Mouse (Mus musculus): ENCODE results near the gene Cdk10.

The Cdk10 gene

GRCm38 (mm10) chr8:123271901-123272300, 47.3 kb downstream of the Cdk10 start:
- DNase-seq (ENCODE audit: low spot score): peak; percentile 81

DNA sequence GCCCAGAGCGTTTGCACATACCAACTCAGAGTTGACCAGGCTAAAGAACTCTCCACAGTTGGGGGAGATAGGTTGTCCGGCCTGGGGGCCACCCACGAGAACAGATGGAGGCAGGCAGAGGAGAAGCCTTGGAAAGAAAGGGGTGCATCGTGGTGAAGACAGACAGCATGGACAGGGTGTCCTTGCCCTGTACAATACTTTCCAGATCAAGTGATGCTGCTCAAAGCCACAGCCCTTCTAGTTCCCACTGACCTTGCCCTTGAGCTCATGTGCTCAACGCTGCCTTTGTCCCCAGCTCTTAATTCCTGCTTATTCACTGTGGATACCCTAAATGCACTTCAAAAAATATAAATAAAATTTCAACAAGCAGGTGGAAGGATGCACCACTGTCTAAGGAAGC, 49.8 kb downstream of the Cdk10 start:
- no peak for DNase-seq (ENCODE audit: low spot score)

GRCm38 (mm10) chr8:123275096-123275495, 50.5 kb downstream of the Cdk10 start:
- DNase-seq (ENCODE audit: low spot score): no peak

DNA sequence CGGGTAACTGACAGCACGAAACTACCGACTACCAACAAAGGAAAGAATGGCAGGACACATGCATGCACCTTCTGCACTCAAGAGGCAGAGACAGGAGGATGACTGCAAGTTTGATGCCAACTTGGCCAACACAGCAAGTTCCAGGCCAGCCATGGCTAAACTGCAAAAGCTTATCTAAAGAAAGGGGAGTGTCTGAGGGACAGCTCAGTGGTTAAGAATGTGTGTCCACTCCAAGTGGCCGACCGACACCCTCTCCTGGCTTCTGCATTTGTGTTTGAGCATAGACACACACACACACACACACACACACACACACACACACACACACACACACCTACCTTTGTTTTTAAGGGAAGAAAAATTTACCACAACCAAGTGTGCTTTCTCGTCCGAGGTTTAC, 53.8 kb downstream of the Cdk10 start:
- DNase-seq (ENCODE audit: low spot score): no peak

DNA sequence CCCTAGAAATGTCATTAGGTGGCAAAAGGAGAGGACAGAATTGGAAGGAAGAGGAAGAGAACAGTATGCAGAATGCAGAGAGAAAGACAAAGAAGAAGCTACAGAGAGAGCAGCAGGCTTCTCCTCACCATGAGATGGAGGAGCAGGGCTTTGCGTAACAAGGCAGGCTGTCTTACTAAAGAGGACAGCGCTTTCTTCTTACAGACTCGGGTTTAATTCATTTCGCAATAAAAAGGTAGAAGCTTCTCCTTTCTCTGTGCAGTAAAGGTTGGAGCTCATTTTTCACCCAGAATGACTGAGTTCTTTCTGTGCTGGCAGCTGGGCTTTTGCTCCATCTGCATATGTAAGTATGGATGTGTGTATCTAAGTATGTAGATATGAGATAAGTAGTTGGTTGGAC, 55.2 kb downstream of the Cdk10 start:
- no peak for DNase-seq (ENCODE audit: low spot score)

DNA sequence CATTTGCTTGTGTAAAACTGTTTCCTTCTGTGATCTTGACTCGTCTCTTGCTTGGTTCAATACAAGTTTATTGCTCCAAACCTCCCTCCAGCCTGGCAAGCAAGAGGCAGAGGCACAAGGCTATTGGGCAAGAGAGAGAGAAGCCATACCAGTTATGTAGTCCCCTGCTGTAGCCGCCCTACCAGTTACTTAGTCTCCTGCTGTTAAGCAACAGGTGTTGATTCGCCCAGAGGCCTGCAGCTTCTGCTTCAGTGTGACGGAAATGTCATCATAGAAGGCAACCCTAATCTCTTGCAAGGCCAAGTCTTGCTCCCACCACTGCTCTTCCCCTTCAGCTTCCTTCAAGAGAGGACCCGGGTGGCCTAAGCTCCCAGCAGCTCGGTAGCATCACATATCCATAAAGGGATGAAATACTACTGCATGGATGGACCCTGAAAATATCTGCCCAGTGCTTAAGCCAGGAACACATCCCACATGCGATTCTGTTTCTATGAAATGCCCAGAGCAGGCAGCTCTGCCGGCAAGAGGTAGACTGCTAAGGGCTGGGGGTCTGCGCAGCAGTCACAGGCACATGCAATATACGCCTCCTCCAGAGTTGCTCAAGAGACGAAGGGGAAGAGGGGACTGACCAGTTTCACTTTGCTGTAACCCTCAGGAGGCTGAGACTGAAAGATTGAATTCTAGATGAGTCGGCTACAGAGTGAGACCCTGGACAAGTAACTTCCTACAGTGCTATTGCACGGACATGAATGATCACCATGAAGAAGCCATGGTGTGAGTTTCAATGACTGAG, 55.9 kb downstream of the Cdk10 start:
- no peak for DNase-seq (ENCODE audit: low spot score)

Data from adipocyte (in vitro differentiated cells).